23 mouse cellular contexts compared by ENCODE assay signal in genomic region chr8:72285285-72285684, GRCm38 (mm10). TPM values are rescaled to one million over a fixed set of nuclear protein-coding genes. Genes with fewer than 3 reads are reported as not detected.
DNase-seq lines count a peak whose midpoint lies in the region; ATAC-seq and TF ChIP-seq lines count a peak whose summit lies in the region.
"Had no signal": no experiment of that assay in that cellular context is flagged by ENCODE, and none has a peak within 500 bp of the region (broad histone marks: within the 10 kb centered on the region; RNA-seq: fewer than 3 reads in every experiment).

No protein-coding gene starts in this region.

- no peak for TF ChIP-seq RAD21 in MEL (IDR thresholded peaks at IDR 0.05; ENCODE audit: low read depth, low read length)

- TF ChIP-seq POLR2A in MEL (IDR thresholded peaks at IDR 0.05; ENCODE audit: control insufficient read depth in 1 of 2, insufficient read depth in 1 of 2, low read depth in 1 of 2, low read length in 2 of 2, poor library complexity in 1 of 2): no peak

- H3K27me3 ChIP-seq in MEL (ENCODE audit: control insufficient read depth in 1 of 2, insufficient read depth in 2 of 2, low read length in 2 of 2): no peaks in the 10 kb centered on the region; a peak in 1 of 4 replicates
- H3K27me3 ChIP-seq: forebrain, embryonic 13.5 days; hindbrain, embryonic 15.5 days; intestine, embryonic 15.5 days; Patski had no signal

- no peaks in the 10 kb centered on the region for H3K9me3 ChIP-seq in MEL (replicated peaks; ENCODE audit: insufficient read depth, low read length)
- H3K9me3 ChIP-seq: forebrain, embryonic 10.5 days; forebrain, embryonic 13.5 days; hindbrain, embryonic 12.5 days; hindbrain, embryonic 15.5 days; intestine, embryonic 15.5 days had no signal

- no peak for TF ChIP-seq CTCF in MEL (IDR thresholded peaks at IDR 0.05 in 2 of 3, conservative IDR thresholded peaks at IDR 0.05 in 1 of 3; ENCODE audit: control insufficient read depth in 1 of 3, insufficient read depth in 1 of 3, low read depth in 2 of 3, low read length in 3 of 3, poor library complexity in 1 of 3, severe bottlenecking in 1 of 3)

- peaks cover 0 to 3% of the 10 kb centered on the region in 2 experiments; a peak in 2 of 4 replicates for H3K36me3 ChIP-seq in MEL (ENCODE audit: control insufficient read depth in 1 of 2, insufficient read depth in 2 of 2, low read length in 2 of 2)
- H3K36me3 ChIP-seq: forebrain, embryonic 10.5 days; hindbrain, embryonic 12.5 days; hindbrain, embryonic 15.5 days; intestine, embryonic 15.5 days had no signal

- ATAC-seq in CD4-positive, CD25-positive, alpha-beta regulatory T cell, adult 4 months: peak; percentile 45
- peak; percentile 67 for ATAC-seq in megakaryocyte, adult 5-6 weeks (ENCODE audit: poor library complexity, severe bottlenecking)
- ATAC-seq: forebrain, embryonic 13.5 days; forebrain, embryonic 16.5 days; intestine, embryonic 15.5 days; Patski had no signal

- no peak overlapping the region for H3K4me3 ChIP-seq in MEL (ENCODE audit: control insufficient read depth in 1 of 2, insufficient read depth in 1 of 2, low read depth in 2 of 2, low read length in 2 of 2)
- H3K4me3 ChIP-seq: forebrain, embryonic 10.5 days; forebrain, embryonic 13.5 days; gastrocnemius, adult 2 months; heart, adult 2 months; hindbrain, embryonic 12.5 days; hindbrain, embryonic 15.5 days; intestine, embryonic 15.5 days had no signal

- no peak overlapping the region for H3K9ac ChIP-seq in MEL (ENCODE audit: control insufficient read depth, low read depth, low read length, poor library complexity, severe bottlenecking)
- H3K9ac ChIP-seq: forebrain, embryonic 13.5 days; hindbrain, embryonic 12.5 days; hindbrain, embryonic 15.5 days; intestine, embryonic 15.5 days had no signal

- H3K79me2 ChIP-seq in MEL (ENCODE audit: control insufficient read depth, insufficient read depth, low read length, poor library complexity): no peaks in the 10 kb centered on the region

- peak; percentile 72 for DNase-seq in A20 (ENCODE audit: low read depth, low spot score)
- peak; percentile 33 for DNase-seq in MEL (ENCODE audit: low read depth, low spot score)
- no peak for DNase-seq in liver
- DNase-seq in cerebellum, adult 11 months: no peak
- DNase-seq in cerebellum, postnatal 14 days: no peak
- DNase-seq in right cerebral cortex, adult 18-20 months: no peak
- DNase-seq: adrenal gland, postnatal 10 days; adrenal gland, postnatal 36 days; cerebellum, adult 2 months; cerebellum, adult 9-11 months; gastrocnemius, adult 2 months; gastrocnemius, postnatal 14 days; heart, adult 2 months; kidney, adult 11 months had no signal

- H3K4me1 ChIP-seq in MEL (ENCODE audit: control insufficient read depth in 1 of 2, insufficient read depth in 2 of 2, low read length in 2 of 2): peaks cover 0 to 11% of the 10 kb centered on the region in 2 experiments; a peak in 3 of 4 replicates
- H3K4me1 ChIP-seq: forebrain, embryonic 13.5 days; hindbrain, embryonic 15.5 days; intestine, embryonic 15.5 days had no signal

- no peak overlapping the region for H3K27ac ChIP-seq in MEL (ENCODE audit: control insufficient read depth, low read depth, low read length)
- H3K27ac ChIP-seq: forebrain, embryonic 10.5 days; forebrain, embryonic 13.5 days; gastrocnemius, adult 2 months; heart, adult 2 months; hindbrain, embryonic 12.5 days; hindbrain, embryonic 15.5 days; intestine, embryonic 15.5 days had no signal

- peak in 1 of 2 experiments; percentile 65; a peak in 2 of 4 replicates for TF ChIP-seq EP300 in MEL (IDR thresholded peaks at IDR 0.05; ENCODE audit: low read depth in 1 of 2, low read length in 2 of 2)

TF ChIP-seq in MEL, 35 proteins besides CTCF, POLR2A, EP300 and RAD21:
- TF ChIP-seq TCF12 (IDR thresholded peaks at IDR 0.05; ENCODE audit: low read depth, low read length) (0 out of 2 replicates have a peak, but pooled peaks have one; percentile 40), KAT2A (conservative IDR thresholded peaks at IDR 0.05; ENCODE audit: low read depth, low read length) (no peak), NELFE (IDR thresholded peaks at IDR 0.05; ENCODE audit: low read depth, low read length) (no peak), POLR2AphosphoS2 (IDR thresholded peaks at IDR 0.05; ENCODE audit: low read length) (no peak), HCFC1 (IDR thresholded peaks at IDR 0.05; ENCODE audit: low read depth, low read length) (no peak), ZNF384 (IDR thresholded peaks at IDR 0.05; ENCODE audit: low read depth, low read length) (no peak), MYC (IDR thresholded peaks at IDR 0.05; ENCODE audit: low read depth, low read length) (no peak), USF2 (IDR thresholded peaks at IDR 0.05; ENCODE audit: borderline replicate concordance in 1 of 2, insufficient read depth in 1 of 2, low read depth in 1 of 2, low read length in 2 of 2) (no peak), NRF1 (IDR thresholded peaks at IDR 0.05; ENCODE audit: insufficient read depth, low read depth, low read length, poor library complexity, severe bottlenecking) (no peak), MAX (IDR thresholded peaks at IDR 0.05; ENCODE audit: low read length) (no peak), ETS1 (IDR thresholded peaks at IDR 0.05; ENCODE audit: low read depth, low read length) (peak; percentile 57; the same call in 1 of the 2 replicates)

RNA-seq across cellular contexts. Expression of gene Gm10282, which starts 19.8 kb away (rescaled TPM):
- 10 to 100 TPM in 1 of 2 experiments, 1 to 10 TPM in 1; 7.1 to 12.4 TPM for polyA plus RNA-seq in CD4-positive, CD25-positive, alpha-beta regulatory T cell, adult 4 months (2017; shearing (Covaris generic))
- total RNA-seq in MEL (2012; rRNA removed): 11.4 and 11.7 TPM in 2 replicates
- 100 to 1,000 TPM in 1 of 2 experiments, not detected in 1; 133 TPM for polyA plus RNA-seq in MEL (2012; ENCODE audit: insufficient read depth in 1 of 2, insufficient read length in 2 of 2, low read depth in 1 of 2, low replicate concordance in 2 of 2, missing spikeins in 1 of 2)
- total RNA-seq in megakaryocyte, adult 5-6 weeks (2015): 40.0 and 43.6 TPM in 2 replicates
- 40.6 and 43.1 TPM in 2 replicates for total RNA-seq in megakaryocyte, adult 5-6 weeks (2017)

RNA-seq across cellular contexts. Expression of gene Klf2, which starts 33.5 kb away (rescaled TPM):
- polyA plus RNA-seq in CD4-positive, CD25-positive, alpha-beta regulatory T cell, adult 4 months (2017; shearing (Covaris generic)): 10 to 100 TPM; 17.1 to 31.0 TPM
- total RNA-seq in MEL (2012; rRNA removed): not detected in 2 replicates
- not detected for polyA plus RNA-seq in MEL (2012; ENCODE audit: insufficient read depth in 1 of 2, insufficient read length in 2 of 2, low read depth in 1 of 2, low replicate concordance in 2 of 2, missing spikeins in 1 of 2)
- total RNA-seq in megakaryocyte, adult 5-6 weeks (2015): 70.6 and 72.1 TPM in 2 replicates
- total RNA-seq in megakaryocyte, adult 5-6 weeks (2017): 18.9 and 25.5 TPM in 2 replicates

RNA-seq across cellular contexts. Expression of gene Ap1m1, which starts 45.5 kb away (rescaled TPM):
- polyA plus RNA-seq in CD4-positive, CD25-positive, alpha-beta regulatory T cell, adult 4 months (2017; shearing (Covaris generic)): 100 to 1,000 TPM; 128 to 173 TPM
- 45.7 and 47.4 TPM in 2 replicates for total RNA-seq in MEL (2012; rRNA removed)
- 100 to 1,000 TPM in 1 of 2 experiments, not detected in 1; 117 TPM for polyA plus RNA-seq in MEL (2012; ENCODE audit: insufficient read depth in 1 of 2, insufficient read length in 2 of 2, low read depth in 1 of 2, low replicate concordance in 2 of 2, missing spikeins in 1 of 2)
- total RNA-seq in megakaryocyte, adult 5-6 weeks (2015): 91.5 and 106 TPM in 2 replicates
- total RNA-seq in megakaryocyte, adult 5-6 weeks (2017): 53.1 and 76.1 TPM in 2 replicates

Comparison
In these comparisons a context has a peak if more than half of its experiments do, and no peak if none do; other contexts are left out.
1. DNase-seq: peak in A20 (single experiment) and MEL (single experiment); none in liver (single experiment), cerebellum, adult 11 months (single experiment), cerebellum, postnatal 14 days (0 of 2) and right cerebral cortex, adult 18-20 months (single experiment).
2. RNA of gene Klf2, which starts 33.5 kb away (total RNA-seq): 18.9 to 72.1 TPM in megakaryocyte, adult 5-6 weeks; not detected in MEL; every median in the first group is over 10 times any median in the second.